Mouse (Mus musculus) limb, embryonic 15.5 days (tissue): Measurements from ENCODE around the gene Ap3b2. TPM values are rescaled to one million over a fixed set of nuclear protein-coding genes. Genes with fewer than 3 reads are reported as not detected.
A peak's percentile ranks its signal among the peaks of the same experiment; 100 is the strongest.

ENCODE experiments used
- ATAC-seq: fragments of 200-750 bp; cut with Nextera tagmentation; 2 replicates; pipeline ENCODE4 v1.8.0; 2017; ENCODE audit warnings: low read depth, moderate TSS enrichment; ENCODE audit not compliant: insufficient number of reproducible peaks, low FRiP score, low TSS enrichment
- H3K27ac ChIP-seq: fragments of 300-500 bp; sonication (generic); 2 replicates; pipeline ENCODE4 v1.5.1; 2015; ENCODE audit warnings: moderate library complexity, mild to moderate bottlenecking, inconsistent platforms
- H3K27me3 ChIP-seq: fragments of 300-500 bp; sonication (generic); 2 replicates; pipeline ENCODE4 v1.6.1; 2015; ENCODE audit warnings: inconsistent platforms
- H3K36me3 ChIP-seq: fragments of 300-500 bp; sonication (generic); 2 replicates; pipeline ENCODE4 v1.6.1; 2015; ENCODE audit warnings: inconsistent platforms
- H3K4me1 ChIP-seq: fragments of 300-500 bp; sonication (generic); 2 replicates; pipeline ENCODE4 v1.6.1; 2015; ENCODE audit warnings: inconsistent platforms
- H3K4me2 ChIP-seq: fragments of 300-500 bp; sonication (generic); 2 replicates; pipeline ENCODE4 v1.6.1; 2015; ENCODE audit warnings: mild to moderate bottlenecking, inconsistent platforms
- H3K4me3 ChIP-seq: fragments of 300-500 bp; sonication (generic); 2 replicates; pipeline ENCODE4 v1.5.1; 2015; ENCODE audit warnings: mild to moderate bottlenecking, inconsistent platforms
- H3K9ac ChIP-seq: fragments of 300-500 bp; sonication (generic); 2 replicates; pipeline ENCODE4 v1.6.1; 2015; ENCODE audit warnings: inconsistent platforms
- H3K9me3 ChIP-seq: fragments of 300-500 bp; sonication (generic); 2 replicates; pipeline ENCODE4 v1.6.1; 2016; ENCODE audit warnings: inconsistent platforms
- WGBS: fragments of 180-500 bp; shearing (Covaris S2); methylation state at CpG from one replicate; pipeline ENCODE4 v1.1.7; 2015; 5-methylcytosine and 5-hydroxymethylcytosine counted together
- polyA plus RNA-seq: library from polyadenylated mRNA; unstranded; fragments of >200 nt; fragmentation: Nextera tagmentation; extraction: Ambion mirVana; gene quantifications from 2 replicates; pipeline ENCODE4 v1.2.1, GENCODE M21; 2015

The Ap3b2 gene
- polyA plus RNA-seq, result 0.24 TPM in 2 replicates

DNA sequence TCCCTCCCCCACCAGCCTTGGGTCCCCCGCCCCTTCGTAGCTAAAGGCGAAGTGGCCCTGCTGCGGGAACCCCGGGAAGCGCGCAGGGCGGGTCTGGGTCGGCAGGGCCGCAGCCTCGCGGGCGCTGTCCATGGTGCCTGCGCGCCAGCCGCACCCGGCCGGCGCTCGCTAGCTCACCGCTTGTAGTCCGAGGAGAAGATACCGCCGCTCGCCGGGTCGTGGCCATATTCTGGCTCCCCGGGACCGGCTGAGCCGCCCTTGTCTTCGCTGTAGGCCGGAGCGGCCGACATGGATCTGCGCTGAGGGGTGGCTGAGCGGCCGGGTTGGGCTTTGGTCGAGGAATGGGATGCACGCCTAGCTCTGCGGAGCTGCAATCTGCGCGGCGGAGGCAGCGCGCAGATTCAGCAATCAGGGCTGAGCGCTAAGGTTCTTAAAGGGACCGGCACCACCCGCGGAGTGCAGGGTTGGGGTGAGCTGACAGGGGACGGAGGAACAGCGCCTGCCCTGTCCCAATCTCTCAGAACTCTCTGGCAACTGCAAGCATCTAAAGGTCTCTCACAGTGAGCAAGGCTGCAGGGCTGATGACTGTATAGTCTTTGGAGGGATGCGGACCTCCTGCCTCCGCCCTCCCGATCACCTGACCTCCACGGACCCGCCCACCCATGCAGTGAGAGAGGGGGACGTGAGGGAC lies at the start of gene Ap3b2:
Ap3b2 (minus strand) TSS at position 595 of the 691 bp plus-strand sequence.
- no peaks in the 10 kb centered on the region for H3K9me3 ChIP-seq
- peaks cover 60% of the 10 kb centered on the region for H3K27me3 ChIP-seq
- H3K9ac ChIP-seq, result no peak within 1 kb of the TSS; the same call in 1 of the 2 replicates
- peak within 1 kb of the TSS; percentile 46 for H3K4me3 ChIP-seq
- peaks cover 10% of the 10 kb centered on the region for H3K4me1 ChIP-seq
- H3K36me3 ChIP-seq, result no peaks in the 10 kb centered on the region
- 0 out of 2 replicates have a peak, but pooled peaks have one; percentile 44 for ATAC-seq
- WGBS, result under 1% methylated on average over 57 of the region's 57 CpGs
- no peak within 1 kb of the TSS for H3K27ac ChIP-seq
- H3K4me2 ChIP-seq, result peak within 1 kb of the TSS; percentile 93

DNA sequence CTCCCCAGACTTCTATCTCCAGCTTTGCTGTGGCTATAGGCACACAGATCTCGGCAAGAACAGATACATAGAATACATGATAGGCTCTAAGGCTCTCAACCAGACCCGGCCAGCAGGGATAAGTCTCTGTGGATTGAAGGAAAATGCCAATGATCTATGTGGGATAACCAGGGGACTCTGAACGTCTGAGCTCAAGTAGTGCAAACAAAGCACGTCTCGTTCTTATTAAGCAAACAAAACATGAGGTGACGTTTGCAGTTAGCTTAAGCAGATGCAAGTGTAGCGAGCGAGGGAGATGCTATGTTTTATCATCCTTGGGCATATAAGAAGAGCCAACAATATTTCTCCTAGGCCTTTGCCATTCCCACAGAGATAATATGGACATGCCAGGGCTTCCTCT lies 49.2 kb upstream of the Ap3b2 start:
- H3K27me3 ChIP-seq, result no peaks in the 10 kb centered on the region
- 88% methylated on average over 8 of the region's 8 CpGs for WGBS
- ATAC-seq, result no peak
- H3K4me3 ChIP-seq, result no peak overlapping the region
- H3K27ac ChIP-seq, result no peak overlapping the region
- no peak overlapping the region for H3K4me2 ChIP-seq
- no peaks in the 10 kb centered on the region for H3K9me3 ChIP-seq
- H3K4me1 ChIP-seq, result no peaks in the 10 kb centered on the region
- no peak overlapping the region for H3K9ac ChIP-seq
- no peaks in the 10 kb centered on the region for H3K36me3 ChIP-seq

DNA sequence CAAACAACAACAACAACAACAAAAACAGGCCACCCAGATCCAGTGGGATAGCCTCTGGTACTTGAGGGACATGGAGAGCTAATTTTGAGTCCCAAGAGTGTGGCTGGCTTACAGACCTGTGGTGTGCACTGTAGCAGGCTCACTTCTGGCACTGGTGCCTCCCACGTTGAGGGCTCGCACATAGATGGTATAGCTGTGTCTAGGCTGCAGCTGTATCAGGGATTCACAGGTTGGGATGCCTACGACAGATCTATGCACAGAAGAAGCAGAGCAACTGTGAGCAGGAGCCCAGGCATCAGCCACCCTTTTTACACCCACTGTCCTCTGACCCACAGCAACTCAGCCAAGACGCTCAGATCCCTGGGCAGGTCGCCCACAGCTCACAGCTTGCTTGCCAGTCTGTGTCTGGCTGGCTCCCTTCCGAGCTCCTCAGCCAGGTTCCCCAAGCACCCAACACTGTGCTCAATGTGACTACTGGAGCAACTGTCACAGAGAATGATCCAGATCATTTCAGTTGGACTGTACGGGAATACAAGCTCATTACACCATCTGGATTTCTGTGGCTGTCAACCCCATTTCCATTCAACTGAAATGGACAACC lies 48.3 kb upstream of the Ap3b2 start:
- no peak overlapping the region for H3K4me3 ChIP-seq
- no peaks in the 10 kb centered on the region for H3K4me1 ChIP-seq
- no peaks in the 10 kb centered on the region for H3K27me3 ChIP-seq
- WGBS, result 80% methylated on average over 7 of the region's 7 CpGs
- H3K9ac ChIP-seq, result no peak overlapping the region
- no peaks in the 10 kb centered on the region for H3K9me3 ChIP-seq
- H3K4me2 ChIP-seq, result no peak overlapping the region
- no peaks in the 10 kb centered on the region for H3K36me3 ChIP-seq
- H3K27ac ChIP-seq, result no peak overlapping the region
- ATAC-seq, result no peak

DNA sequence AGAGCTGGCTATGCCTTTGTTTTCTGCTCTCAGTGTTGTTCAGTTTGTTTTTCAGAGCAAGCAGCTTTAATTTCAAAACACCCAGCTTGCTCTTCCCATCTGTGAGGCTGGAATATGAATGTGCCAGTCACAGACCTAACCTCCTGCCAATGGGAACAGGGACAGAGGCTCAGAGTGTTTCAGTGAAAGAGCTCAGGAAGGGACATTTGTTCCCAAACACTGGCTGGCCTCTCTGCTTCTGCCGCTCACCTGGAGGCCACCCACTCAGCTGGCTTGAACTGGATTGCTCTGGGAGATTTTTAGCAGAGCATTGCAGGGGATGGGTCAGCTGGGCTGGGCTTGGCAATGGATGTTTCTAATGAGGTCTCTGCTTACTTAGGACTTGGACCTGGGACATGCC lies 47.3 kb upstream of the Ap3b2 start:
- Histone ChIP-seq H3K4me1 (no peaks in the 10 kb centered on the region), H3K4me3 (no peak overlapping the region), H3K4me2 (no peak overlapping the region), H3K9me3 (no peaks in the 10 kb centered on the region), H3K27me3 (no peaks in the 10 kb centered on the region), H3K27ac (no peak overlapping the region), H3K36me3 (0 out of 2 replicates have a peak, but pooled peaks cover 5% of the 10 kb centered on the region), H3K9ac (no peak overlapping the region)
- WGBS, result 43% methylated on average over 1 of the region's 1 CpGs
- ATAC-seq, result no peak

DNA sequence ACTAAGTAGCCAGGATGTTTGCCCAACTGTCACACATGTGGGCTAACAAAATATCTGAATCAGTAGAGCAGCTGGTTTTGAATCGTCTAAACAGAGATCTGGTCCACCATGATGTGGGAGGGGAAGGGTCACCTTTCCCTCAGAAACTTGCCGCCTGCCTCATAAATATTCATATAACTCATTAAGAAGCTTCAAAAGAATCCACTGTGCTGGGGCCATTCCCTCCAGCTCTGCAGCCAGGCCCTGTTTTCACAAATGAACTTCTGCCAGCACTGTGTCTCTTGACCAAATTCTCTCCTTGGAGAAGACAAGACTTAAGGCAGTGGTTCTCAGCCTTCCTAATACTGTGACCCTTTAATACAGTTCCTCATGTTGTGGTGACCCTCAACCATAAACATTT lies 45.8 kb upstream of the Ap3b2 start:
- 15% methylated on average over 2 of the region's 2 CpGs for WGBS
- no peak for ATAC-seq
- peaks cover 19% of the 10 kb centered on the region; the same call in 1 of the 2 replicates for H3K36me3 ChIP-seq

DNA sequence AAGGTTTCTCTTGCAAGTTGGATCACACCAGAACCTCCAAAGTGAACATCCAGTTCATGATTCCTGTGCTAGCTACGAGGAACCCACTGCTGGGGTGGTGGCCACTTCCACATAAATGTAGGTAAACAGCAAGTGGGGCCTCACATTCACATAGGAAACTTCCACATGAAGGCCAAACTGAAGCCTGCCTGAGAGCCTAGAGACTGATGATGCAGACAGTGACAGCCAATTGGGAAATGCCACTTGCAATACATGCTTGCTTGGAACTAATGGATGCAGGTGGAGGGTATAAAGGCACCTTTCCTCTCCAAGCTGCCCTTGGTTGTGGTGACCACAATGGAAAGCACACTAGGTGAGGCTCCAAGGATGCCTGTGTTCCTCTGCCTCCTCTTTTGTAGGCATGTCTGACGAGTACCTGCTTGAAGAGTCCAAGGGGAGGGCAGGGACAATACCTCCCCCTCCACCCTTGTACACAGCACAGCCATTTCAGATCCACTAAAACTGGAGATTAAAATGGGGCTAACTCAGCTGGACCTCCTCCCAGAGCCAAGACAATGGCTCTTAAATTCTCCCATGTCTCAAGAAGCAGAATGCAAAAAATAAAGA lies 44.4 kb upstream of the Ap3b2 start:
- Histone ChIP-seq H3K27ac (no peak overlapping the region), H3K36me3 (peaks cover 33% of the 10 kb centered on the region), H3K9me3 (no peaks in the 10 kb centered on the region), H3K4me2 (no peak overlapping the region), H3K9ac (no peak overlapping the region), H3K4me1 (no peaks in the 10 kb centered on the region), H3K4me3 (no peak overlapping the region), H3K27me3 (no peaks in the 10 kb centered on the region)
- 81% methylated on average over 2 of the region's 2 CpGs for WGBS
- no peak for ATAC-seq

More for the DNA sequence above, 45.8 kb upstream of the Ap3b2 start:
- Histone ChIP-seq H3K4me1 (no peaks in the 10 kb centered on the region), H3K27me3 (no peaks in the 10 kb centered on the region), H3K27ac (no peak overlapping the region), H3K4me2 (no peak overlapping the region), H3K9ac (no peak overlapping the region), H3K4me3 (no peak overlapping the region), H3K9me3 (no peaks in the 10 kb centered on the region)

DNA sequence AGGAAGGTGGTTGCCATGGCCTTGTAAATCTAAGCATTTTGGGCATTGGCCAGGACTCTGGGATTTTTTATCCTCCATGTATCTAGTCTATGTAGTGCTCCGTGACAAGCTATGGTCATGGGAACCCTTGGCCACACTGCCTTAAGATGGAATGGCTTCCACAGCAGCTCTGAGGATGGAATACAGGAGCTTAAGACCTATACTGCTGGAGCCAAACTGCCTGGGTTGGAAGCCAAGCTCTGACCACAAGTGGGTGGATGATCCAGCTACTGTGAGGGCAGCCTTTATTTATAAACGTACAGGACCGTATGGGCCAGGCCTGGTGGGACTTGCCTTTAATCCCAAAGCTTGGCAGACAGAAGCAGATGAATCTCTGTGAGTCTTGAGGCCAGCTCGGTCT lies 42.8 kb upstream of the Ap3b2 start:
- WGBS, result 85% methylated on average over 4 of the region's 4 CpGs
- Histone ChIP-seq H3K9me3 (no peaks in the 10 kb centered on the region), H3K27ac (no peak overlapping the region), H3K9ac (no peak overlapping the region), H3K36me3 (peaks cover 50% of the 10 kb centered on the region), H3K27me3 (no peaks in the 10 kb centered on the region), H3K4me2 (no peak overlapping the region), H3K4me3 (no peak overlapping the region), H3K4me1 (no peaks in the 10 kb centered on the region)
- ATAC-seq, result no peak

DNA sequence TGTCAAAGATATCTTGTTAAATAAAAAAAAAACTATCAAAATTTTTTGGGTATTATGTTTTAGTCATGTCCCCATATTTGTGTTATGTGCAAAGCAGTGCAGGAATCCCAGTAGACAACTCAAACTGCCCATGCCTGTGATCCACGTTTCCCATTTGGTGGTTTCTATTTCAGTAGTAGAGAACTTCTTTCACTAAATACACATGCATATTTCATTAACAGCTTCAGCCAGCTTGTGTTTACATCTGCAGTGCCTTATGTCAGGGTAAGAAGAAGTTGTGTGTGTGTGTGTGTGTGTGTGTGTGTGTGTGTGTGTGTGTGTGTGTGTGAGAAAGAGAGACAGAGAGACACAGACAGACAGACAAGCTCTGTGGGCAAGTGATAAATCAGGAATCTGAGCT lies 37.7 kb upstream of the Ap3b2 start:
- no peak overlapping the region for H3K4me2 ChIP-seq
- ATAC-seq, result no peak
- H3K27me3 ChIP-seq, result no peaks in the 10 kb centered on the region
- no peak overlapping the region for H3K27ac ChIP-seq
- H3K4me1 ChIP-seq, result no peaks in the 10 kb centered on the region
- no peak overlapping the region for H3K4me3 ChIP-seq
- H3K9ac ChIP-seq, result no peak overlapping the region
- peaks cover 85% of the 10 kb centered on the region for H3K36me3 ChIP-seq
- no peaks in the 10 kb centered on the region for H3K9me3 ChIP-seq
- 67% methylated on average over 1 of the region's 1 CpGs for WGBS

DNA sequence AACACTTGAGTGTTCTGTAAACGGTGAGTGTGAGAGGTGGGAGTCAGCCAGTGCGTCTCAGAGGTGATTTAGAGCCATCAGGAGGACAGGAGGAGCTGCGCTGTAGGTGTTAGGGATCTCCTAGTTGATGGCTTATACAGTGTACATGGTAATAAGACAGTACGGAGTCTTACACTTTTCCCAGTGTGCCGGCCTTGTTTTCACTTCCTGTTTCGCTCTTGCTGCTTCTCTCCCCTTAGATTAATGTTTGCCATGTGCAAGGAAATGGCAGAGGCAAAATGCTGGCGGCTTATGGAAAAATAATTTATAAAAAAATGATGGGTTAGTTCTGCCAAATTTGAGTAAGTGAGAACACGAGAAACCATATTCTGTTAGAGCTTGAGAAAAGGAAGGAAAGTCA lies 35.2 kb upstream of the Ap3b2 start:
- no peaks in the 10 kb centered on the region for H3K9me3 ChIP-seq
- ATAC-seq, result no peak
- no peak overlapping the region for H3K4me3 ChIP-seq
- H3K36me3 ChIP-seq, result peaks cover 64% of the 10 kb centered on the region
- H3K27ac ChIP-seq, result no peak overlapping the region
- peaks cover 8% of the 10 kb centered on the region; the same call in 1 of the 2 replicates for H3K4me1 ChIP-seq
- H3K27me3 ChIP-seq, result no peaks in the 10 kb centered on the region
- H3K4me2 ChIP-seq, result no peak overlapping the region
- 87% methylated on average over 8 of the region's 8 CpGs for WGBS
- no peak overlapping the region for H3K9ac ChIP-seq

DNA sequence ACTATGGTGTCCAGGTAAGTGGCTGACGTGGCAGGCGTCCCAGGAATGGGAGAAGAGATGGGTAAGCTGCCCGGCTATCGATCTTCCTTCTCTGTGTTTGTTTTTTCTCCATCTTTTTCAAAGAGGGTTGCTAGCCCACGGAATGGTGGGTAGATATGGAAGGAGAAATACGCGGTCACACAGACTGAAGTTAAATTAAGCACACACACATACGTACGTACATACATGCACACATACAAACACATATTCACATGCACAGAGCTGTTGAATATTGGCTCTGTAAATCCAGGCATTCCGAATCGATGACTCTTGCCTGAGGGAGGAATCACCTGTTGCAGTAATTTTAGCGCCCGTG lies 29.9 kb upstream of the Ap3b2 start:
- H3K36me3 ChIP-seq, result peaks cover 13% of the 10 kb centered on the region
- peaks cover 8% of the 10 kb centered on the region; the same call in 1 of the 2 replicates for H3K4me1 ChIP-seq
- WGBS, result 5% methylated on average over 13 of the region's 13 CpGs
- peak overlapping the region; percentile 96 for H3K27ac ChIP-seq
- peak overlapping the region; percentile 60 for H3K4me2 ChIP-seq
- H3K27me3 ChIP-seq, result no peaks in the 10 kb centered on the region
- peak; percentile 5; the same call in 1 of the 2 replicates for ATAC-seq
- peak overlapping the region; percentile 64 for H3K4me3 ChIP-seq
- H3K9ac ChIP-seq, result peak overlapping the region; percentile 54
- H3K9me3 ChIP-seq, result no peaks in the 10 kb centered on the region

DNA sequence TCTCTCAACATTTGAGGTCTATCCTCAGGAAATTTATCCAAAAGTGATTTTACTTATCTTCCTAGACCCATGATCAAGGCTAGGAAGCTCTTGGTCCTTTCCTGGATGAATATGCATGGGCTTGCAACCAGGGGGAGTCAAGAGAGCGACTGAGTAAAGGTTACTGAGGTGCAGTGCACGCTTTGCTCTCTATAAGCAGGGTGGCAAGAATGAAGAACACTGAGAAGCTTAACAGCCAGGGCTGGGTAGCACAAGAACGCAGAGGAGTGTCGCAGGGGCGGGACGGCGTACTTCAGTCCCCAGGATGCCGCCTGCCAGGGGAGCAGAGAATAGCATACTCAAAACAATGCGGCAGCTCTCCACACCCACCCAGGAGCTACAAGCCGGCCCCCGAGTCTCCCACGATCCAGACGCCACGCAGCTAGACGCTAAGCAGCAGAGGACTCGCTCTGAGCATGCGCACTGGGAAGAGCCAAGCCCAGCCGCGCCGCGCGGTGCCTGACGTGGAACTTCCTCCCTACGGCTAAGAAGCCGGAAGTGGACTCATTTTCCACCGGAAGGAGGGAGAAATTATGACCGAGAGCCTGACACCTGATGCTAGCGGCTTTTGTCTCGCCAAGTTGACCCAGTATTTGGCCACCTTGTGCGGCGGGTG lies 29.4 kb upstream of the Ap3b2 start:
- Histone ChIP-seq H3K9me3 (no peaks in the 10 kb centered on the region), H3K36me3 (peaks cover 10% of the 10 kb centered on the region), H3K4me2 (peak overlapping the region; percentile 60), H3K27ac (peak overlapping the region; percentile 96), H3K4me1 (peaks cover 8% of the 10 kb centered on the region; the same call in 1 of the 2 replicates), H3K27me3 (no peaks in the 10 kb centered on the region), H3K9ac (peak overlapping the region; percentile 69), H3K4me3 (peak overlapping the region; percentile 64)
- ATAC-seq, result peak; percentile 97
- WGBS, result under 1% methylated on average over 31 of the region's 31 CpGs
